Mouse (Mus musculus): Measurements from ENCODE around the gene Pik3cb.
A peak's percentile ranks its signal among the peaks of the same experiment; 100 is the strongest.

Pik3cb gene

DNA sequence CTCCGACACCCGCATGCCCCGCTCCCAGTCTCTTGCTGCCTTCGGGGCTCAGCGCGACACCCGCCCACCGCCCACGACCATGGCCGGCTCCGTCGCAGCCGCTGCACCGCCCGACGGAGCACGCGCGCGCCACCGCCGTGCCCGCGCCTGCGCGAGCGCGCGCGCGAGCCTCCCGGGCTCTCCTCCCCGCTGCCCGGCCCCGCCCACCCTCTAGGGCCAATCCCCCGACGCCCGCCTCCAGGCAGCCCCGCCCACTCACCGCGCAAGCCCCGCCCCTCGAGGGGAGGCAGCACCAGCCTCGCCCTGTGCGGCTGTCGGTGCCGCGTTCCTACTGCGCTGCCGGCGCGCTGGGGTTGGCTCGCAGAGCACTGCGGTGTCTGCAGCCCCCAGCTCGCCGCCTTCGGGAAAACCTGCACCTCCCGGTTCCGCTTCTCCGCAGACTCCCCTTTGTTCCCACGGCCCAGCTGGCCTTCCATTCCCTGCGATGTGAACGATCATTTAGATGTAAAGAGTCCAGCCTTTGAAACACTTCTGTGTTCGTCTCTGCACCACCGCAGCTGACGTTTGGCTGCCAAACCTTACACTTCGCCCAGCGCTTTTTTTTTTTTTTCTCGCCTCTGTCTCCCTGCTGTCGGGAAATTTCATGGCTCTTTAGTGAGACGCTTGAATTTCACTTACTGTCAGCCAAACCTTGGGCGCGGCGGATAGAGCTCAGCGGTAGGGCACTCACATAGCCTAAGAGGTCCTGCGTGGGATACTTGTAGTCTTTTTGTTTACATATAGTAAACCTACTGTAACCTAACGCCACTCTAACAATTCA, at the start of gene Pik3cb:
Gene Pik3cb, minus strand, starts transcription at position 559 of the 820 bp plus-strand sequence.
- DNase-seq (ENCODE audit: low read depth) = peak; percentile 96

DNA sequence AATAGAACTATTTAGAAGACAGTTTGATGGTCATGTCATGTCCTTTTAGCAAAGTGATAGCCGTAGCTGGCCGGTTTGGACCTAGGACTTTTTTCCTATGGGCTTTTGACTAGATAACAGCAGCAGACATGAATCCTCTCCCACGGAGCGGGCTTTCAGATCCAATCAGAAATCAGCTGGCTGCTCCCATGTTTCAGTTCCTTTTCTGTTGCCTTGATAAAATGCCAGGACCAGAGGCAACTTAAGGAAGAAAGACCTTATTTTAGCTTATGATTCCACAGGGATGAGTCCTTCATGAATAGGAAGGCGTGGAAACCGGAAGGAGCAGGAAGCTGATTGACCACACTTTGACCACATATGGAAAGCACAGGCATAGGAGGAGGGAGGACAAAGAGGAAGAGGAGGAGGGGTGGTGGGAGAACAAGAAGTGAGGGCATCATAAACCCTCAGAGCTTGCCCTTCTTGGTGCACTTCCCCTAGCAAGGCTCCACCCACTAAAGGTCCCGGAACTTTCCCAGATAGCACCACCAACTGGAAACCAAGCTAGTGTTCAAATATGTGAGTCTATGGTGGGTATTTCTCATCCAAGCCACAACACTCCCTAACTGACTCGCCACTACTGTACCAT, 42.7 kb upstream of the Pik3cb start:
- no peak for DNase-seq (ENCODE audit: low read depth)

DNA sequence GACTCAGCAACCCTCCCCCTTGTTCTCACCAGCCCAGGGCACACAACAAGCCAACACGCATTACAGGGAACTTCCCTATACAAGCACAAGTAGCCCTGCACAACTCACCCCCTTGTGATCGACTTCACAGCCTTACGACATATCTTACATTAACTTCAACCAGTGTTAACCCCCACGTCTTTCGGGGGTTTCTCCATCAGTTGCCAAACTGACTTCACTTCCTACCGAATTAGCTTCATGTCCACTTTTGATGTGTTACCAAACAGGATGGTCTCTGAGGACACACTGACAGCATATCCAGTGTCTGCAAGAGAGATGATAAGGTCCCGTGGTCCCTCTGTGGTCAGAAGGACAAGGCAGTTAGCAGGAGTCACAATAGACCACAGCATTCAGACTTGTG, 41.7 kb upstream of the Pik3cb start:
- DNase-seq (ENCODE audit: low read depth) = no peak

DNA sequence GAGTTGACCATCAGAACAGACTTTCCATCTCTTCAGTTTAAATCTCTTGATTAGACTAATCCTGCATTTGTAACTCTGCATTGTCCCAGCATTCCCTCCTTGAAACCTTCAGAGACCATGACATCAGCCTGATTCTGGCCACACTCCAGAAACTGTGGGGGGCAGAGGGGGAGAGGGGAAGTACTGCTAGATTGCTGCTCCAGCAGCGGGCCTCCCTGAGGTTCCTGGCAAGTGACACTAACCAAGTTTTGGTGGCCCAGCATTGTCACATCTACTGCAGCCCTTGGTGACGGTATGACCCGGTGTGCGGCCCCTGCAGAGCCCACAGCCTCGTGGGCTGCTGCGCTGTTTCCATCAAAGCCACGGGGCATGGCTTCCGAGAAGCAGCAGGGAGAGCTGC, 39.9 kb upstream of the Pik3cb start:
- DNase-seq (ENCODE audit: low read depth) = no peak

DNA sequence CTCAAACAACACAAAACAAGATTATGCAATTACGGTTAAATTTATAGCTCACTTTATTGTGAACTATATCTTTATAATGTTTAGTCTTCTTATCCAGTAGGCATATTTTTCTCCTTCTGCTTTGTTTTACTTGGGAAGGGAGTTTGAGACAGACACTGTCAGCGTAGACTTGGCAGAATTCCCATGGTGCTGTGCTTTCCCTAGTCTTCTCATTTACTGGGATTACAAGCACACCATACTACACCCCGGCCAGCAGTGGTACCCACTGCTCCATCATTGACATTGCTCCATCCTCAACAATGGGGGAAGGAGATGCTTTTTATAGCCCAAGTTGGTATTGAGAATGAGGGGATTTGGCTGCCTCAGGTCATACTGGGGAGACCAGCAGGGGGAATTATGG, 38.3 kb upstream of the Pik3cb start:
- DNase-seq (ENCODE audit: low read depth) = no peak

DNA sequence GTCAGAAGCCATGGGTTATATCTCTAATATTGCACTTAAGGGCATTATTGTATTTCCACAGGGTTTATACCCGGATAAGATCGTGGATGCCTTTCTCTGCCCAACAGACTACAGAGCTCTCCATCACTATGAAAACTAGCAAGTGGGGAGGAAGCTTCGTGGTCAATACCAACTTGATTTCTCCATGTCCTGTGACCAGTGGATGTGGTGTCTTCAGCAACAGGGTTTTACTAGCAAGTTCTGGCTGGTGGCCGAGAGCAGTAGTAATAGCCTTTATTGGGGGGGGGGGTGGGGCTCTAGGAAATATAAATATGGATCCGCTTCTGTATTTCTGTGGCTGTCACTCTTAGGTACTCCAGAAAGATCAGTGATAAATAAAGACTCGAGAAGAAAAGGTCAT, 35.4 kb upstream of the Pik3cb start:
- DNase-seq (ENCODE audit: low read depth) = no peak

DNA sequence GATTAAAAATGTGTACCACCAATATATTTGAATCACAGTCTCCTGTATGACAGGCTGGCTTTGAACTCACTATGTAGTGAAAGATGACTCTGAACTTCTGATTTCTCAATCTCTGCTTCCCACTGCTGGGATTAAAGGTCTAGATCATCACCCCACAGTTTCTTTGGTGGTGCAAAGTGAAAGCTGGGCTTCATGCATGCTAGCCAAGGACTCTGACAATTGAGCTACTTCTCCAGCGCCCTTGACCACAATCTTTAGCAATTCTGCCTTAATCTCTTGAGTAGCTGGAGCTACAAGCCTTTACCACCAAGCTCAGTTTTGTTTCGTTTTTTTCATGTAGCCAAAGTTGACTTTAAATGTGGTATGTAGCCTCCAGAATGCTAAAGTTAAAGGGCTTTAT, 32.4 kb upstream of the Pik3cb start:
- no peak for DNase-seq (ENCODE audit: low read depth)

DNA sequence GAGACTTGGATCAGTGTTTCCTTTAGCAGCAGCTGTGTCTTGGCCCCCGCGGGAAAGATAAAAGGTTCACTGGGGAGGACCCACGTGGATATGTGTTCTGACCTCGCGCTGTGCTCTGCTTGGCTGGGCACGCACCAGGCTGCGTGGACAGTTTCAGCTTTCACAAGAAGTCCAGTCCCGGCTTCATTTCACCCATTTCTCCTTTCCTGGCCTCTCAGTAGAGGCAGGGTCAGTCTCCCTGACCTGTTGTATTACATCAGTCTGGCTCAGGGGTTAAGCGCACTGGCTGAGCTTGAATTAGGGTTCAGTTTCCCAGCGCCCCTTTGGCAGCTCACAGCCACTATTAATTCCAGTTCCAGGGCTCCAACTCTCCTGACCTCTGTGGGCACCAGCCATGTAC, 30.8 kb upstream of the Pik3cb start:
- DNase-seq (ENCODE audit: low read depth) = no peak

DNA sequence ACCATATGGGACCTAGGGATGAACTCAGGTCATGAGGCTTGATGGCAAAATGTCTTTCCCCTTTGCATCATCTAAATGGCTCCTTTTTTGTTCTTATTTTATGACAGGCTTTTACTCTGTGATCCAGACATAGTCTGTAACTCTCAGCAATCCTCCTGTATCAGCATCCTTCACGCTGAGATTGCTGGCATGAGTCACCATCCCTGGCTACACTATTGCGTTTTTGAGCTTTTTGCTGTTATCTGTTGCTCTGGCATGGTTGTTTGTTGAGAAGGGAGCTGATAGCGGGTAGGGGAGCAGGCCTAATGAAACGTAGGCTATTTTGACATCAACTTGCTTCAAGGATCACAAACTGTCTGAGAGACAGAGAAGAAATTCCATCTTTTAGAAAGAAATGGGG, 28.6 kb upstream of the Pik3cb start:
- no peak for DNase-seq (ENCODE audit: low read depth)

DNA sequence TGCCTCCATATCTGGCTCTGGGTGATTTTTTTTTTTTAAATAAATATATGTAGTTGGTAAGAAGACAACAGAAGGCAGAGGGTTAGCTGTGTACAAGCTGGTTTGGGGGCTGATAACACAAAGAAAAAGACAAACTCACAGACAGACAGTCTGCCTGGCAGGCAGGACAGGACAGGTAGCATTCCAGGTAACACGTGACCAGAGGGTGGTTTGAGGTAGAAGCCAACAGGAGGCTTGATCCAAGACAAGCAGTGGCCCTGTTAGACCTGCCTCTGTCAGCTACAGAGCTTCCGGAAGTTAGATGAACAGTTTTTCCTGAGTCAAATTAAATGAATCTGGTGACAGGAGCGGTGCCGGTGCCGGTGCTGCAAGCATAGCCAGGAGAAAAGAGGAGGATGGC, 26.5 kb upstream of the Pik3cb start:
- DNase-seq (ENCODE audit: low read depth) = no peak

DNA sequence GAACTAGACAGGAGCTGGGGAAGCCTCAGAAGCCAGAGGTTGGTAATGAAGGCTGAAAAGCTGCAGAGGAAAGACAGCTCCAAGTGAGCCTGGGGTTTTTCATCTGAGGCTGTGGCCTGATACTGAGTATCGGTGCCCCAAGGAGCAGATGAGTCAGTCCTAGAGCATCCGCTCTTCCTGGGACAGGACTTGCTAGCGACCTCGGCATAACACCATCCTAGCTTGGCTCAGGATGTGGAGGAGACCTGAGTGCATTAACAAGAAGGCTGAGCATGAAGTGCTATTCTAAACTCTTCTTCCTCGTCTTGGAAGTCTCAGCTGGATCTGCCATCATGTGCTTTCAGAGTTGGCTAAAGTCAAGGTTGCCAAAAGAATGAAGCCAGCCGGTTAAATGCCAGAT, 25.5 kb upstream of the Pik3cb start:
- DNase-seq (ENCODE audit: low read depth) = no peak

DNA sequence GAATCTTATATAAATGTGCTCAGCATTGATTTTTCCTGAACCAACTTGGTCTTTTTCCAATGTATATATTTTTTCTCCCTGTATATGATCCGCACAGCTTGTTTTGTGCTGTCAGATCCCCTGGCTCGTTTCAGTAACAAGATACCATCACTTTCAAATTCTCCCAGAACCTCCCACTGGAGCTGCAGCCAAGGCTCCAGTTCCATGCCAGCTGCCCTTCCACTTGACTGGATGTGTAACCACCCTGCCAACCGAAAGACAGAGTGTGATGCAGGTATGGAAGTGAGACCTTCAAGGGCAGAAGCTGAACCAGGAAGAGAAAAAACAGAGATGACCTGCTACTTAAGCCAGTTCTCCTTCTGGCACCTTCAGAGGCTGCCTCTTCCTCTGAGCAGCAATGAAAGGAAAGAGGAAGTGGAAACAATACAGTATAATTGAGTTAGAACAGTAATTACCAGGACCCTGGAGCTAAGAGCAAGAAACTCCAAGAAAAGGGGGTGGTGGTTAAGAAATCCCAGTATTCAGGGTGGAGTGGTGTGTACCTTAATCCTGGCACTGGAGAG, 24.3 kb upstream of the Pik3cb start:
- DNase-seq (ENCODE audit: low read depth) = no peak

DNA sequence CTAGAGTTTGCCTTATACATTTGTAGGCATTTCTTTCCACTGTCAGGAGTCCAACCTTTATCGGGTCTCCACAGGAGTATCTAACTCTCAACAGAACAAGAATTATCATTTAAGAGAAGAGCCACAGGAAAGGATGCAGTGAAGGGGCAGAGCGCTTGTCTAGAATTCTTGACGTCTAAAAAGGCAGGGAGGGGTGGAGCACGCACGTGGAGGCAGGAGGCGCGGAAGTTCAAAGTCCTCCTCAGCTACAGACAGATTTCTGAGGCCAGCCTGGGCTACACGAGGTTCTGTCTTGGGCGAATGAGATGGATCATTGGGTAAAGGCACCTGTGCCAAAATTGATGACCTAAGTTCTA, 23.7 kb upstream of the Pik3cb start:
- DNase-seq (ENCODE audit: low read depth) = no peak

DNA sequence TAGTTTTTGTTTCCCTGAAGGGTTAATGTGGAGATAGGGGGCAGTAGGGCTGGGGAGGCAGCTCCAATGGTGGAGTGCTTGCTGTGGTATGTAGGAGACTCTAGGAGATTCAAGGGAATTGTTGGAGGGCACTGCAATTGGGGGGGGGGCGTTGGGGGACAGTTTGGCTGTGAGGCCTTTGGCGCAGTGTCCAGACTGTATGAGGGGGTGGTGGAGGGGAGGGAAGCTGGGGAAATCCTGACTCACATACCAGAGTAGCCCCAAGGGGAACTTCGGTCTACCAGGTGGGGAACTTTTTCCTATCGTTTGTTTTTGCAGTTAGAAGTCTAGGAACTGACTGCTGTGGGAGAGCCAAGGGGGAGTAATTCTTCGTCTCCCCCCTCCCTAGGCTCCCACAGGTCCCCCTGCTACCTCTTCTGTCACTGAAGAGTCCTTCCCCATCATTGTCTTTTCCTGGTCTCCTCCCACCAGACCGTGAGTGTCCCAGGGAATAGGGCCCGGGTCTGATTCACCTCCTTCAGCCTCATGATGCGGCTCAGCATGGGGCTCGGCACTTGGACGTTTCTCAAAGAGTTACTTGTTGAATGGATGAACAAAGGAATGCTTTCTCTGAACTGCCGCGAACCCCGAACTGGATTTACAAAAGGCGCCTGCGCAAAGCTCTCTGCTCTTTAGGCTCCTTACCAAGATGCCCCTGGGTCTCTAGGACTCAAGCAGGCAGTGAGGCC, 23.2 kb upstream of the Pik3cb start:
- DNase-seq (ENCODE audit: low read depth) = no peak

DNA sequence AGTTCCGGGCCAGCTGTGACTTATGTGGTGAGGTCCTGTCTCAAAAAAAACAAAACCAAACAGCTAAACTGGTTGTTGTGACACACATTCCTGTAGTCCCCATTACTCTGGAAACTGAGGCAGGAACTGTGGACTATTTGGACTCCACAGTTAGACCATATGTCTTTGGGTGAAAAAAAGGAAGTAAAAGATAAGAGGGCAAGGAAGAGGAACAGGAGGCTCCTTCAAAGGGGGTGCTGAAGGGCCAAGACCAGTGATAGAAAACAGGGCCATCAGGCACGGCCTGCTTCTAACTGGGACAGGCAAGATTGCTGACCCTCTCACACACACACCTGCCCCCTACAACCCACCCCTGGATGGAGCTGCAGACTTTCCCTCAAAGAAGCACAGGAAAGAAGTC, 22.4 kb upstream of the Pik3cb start:
- no peak for DNase-seq (ENCODE audit: low read depth)

DNA sequence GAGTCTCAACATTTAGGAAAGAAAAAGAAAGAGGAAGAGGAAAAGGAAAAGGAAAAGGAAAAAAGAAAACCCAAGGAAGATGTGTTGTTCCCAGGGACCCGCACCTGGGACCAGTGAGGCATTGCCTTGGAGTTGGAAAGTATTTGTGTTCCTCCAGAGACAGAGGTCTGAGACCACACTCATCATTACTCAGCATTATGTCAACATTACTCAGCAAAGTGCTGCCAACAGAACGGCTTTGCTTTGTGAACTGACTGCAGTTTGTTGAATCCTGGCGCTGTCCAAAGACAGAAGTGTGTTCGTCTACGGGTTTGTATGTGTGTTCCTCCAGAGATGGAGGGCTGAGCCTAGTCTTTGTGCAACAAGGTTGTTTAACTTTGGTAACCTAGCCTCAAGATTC, 20.4 kb upstream of the Pik3cb start:
- DNase-seq (ENCODE audit: low read depth) = no peak

DNA sequence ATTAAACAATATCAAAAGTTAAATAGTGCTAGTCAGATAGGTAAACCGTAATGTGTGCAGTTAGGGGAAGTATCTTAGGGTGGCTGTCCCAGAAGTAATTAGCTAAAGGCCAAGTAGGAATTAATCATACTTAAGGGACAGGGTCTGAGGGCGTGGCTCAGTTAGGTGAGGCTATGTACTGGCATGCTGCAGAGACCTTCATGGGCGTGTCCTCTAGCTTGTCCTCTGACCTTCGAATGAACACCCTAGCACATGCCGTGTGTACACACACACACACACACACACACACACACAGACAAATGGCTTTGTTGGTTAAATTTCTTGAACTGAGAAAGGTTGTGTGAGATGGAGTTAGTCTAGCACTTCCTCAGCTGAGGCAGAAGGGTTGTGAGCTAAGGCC, 19.5 kb upstream of the Pik3cb start:
- no peak for DNase-seq (ENCODE audit: low read depth)

DNA sequence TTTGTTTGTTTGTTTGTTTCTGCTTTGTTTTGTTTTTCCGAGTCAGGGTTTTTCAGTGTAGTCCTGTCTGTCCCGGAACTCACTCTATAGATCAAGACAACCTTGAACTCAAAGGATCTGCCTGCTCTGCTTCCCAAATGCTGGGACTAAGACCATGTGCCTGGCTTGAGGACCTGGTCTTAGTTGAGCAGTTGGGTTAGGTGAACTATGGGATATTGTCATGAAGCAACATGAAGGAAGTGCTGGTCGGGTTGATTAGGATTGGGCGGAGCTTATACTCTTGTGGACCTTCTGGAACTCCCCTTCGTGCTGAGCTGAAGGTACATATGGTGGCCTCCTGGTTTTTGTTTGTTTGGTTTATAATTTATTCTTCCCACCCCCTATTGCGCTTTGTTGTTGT, 18.3 kb upstream of the Pik3cb start:
- DNase-seq (ENCODE audit: low read depth) = no peak

DNA sequence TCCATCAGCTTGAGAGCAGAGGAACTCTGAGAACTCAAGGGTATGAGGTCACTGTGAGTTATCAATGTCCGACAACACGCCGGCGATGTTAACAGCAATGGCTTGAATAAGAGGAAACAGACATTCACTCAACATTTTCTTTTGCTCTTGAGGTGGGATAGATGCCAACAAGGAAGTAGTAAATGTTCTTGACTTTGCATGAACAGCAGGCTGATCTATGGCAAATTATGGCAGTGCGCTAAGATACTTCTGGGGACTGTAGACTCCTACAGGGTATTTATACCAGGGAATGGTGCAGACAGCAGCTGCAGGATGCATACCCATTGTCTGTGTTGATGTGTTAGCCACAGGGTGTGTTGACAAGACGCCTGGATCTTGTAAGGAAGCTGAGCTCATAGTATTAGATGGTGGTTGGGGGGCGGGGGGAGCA, 17.8 kb upstream of the Pik3cb start:
- DNase-seq (ENCODE audit: low read depth) = no peak

DNA sequence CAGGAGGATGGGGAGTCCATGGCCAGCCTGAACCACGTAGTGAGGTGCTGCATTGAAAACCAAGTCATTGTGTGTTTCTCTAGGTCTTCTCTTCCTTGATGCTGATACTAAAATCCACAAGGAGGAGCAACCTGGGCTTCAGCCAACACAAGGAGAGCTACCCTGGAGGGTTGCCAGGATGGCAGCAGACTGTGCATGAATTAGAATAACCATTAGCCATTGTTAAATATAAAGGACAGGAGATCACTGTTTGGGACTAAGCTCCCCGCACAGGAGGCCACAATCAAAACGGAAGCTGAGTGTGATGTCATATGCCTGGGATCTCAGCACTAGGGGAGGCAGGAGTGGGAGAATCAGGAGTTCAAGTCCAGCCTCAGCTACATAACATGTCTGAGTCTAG, 13.2 kb upstream of the Pik3cb start:
- no peak for DNase-seq (ENCODE audit: low read depth)

DNA sequence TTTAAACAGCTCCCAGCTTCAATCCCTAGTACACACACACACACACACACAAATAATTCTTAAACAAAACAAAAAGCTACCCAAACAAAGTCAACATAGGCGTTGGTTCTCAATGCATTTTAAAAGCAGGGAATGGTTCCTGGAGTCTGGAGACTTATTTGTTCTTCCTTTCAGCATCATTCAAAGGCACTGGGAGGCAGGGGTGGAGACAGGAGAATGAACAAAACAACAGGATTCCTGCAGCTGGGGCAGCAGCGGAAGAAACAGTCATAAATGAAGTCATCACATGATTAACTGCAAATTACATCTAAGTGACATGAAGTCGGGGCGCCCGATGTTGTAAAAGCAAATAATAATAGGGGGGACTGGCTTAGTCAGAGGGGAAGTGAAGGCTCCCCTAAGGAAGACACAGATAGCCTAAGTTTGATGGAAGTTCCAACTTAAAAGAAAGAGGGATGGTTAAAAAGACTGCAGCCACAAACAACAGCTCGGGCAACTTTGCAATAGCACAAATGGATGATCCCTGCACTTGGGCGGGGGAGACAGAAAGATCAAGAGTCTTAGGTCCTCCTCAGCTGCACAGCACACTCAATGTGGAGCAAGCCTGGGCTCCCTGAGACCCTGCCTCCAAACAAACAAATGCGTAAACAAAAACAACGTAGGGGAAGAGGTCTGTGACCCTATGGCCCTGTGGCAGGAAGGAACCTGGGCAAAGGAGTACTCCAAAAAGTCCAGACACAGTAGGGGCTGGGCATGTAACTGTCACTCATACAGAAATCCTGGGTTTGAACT, 12.5 kb upstream of the Pik3cb start:
- no peak for DNase-seq (ENCODE audit: low read depth)

All from naive thymus-derived CD4-positive, alpha-beta T cell, adult 2 months (primary cell).